ENCODE assay signal across 23 mouse cellular contexts in the genomic region with DNA sequence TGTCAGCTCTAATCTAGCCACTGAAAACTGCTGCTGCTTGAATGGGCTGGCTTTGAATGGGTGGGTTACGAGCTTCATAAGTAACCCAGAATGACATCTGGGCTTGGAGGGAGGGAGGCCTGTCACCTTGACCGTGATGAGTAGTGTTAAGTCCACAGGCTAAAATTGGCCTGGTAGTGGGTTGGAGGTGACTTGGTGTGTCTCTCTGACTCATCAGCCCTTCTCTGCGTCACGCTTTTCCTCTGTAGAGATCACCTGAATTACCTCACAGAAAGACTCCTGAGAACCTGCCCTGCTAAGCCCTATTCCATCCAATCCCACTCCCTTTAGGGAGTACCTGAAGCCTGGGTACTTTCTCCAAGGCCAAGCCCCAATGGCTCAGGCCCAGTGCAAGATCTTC. TPM values are rescaled to one million over a fixed set of nuclear protein-coding genes. Genes with fewer than 3 reads are reported as not detected.
A peak's percentile ranks its signal among the peaks of the same experiment; 100 is the strongest.
DNase-seq lines count a peak whose midpoint lies in the region; ATAC-seq and TF ChIP-seq lines count a peak whose summit lies in the region.
"Had no signal": no experiment of that assay in that cellular context is flagged by ENCODE, and none has a peak within 500 bp of the region (broad histone marks: within the 10 kb centered on the region; RNA-seq: fewer than 3 reads in every experiment).

No protein-coding gene starts in this region.

- no peaks in the 10 kb centered on the region for H3K9me3 ChIP-seq in stomach, postnatal 0 days (ENCODE audit: control insufficient read depth, low read length)
- H3K9me3 ChIP-seq: embryonic facial prominence, embryonic 13.5 days; embryonic facial prominence, embryonic 15.5 days; forebrain, embryonic 10.5 days; forebrain, embryonic 12.5 days had no signal

- H3K4me3 ChIP-seq in stomach, postnatal 0 days (ENCODE audit: low read depth, low read length), result no peak overlapping the region
- H3K4me3 ChIP-seq: embryonic facial prominence, embryonic 13.5 days; embryonic facial prominence, embryonic 15.5 days; erythroblast, embryonic 14.5 days; forebrain, embryonic 10.5 days; forebrain, embryonic 12.5 days had no signal

- H3K36me3 ChIP-seq in stomach, postnatal 0 days (ENCODE audit: control insufficient read depth, insufficient read depth, low read length), result no peaks in the 10 kb centered on the region
- H3K36me3 ChIP-seq: embryonic facial prominence, embryonic 13.5 days; embryonic facial prominence, embryonic 15.5 days; forebrain, embryonic 10.5 days; forebrain, embryonic 12.5 days had no signal

- ATAC-seq in stomach, postnatal 0 days (ENCODE audit: low FRiP score, low TSS enrichment), result no peak
- ATAC-seq in cerebellum, adult (ENCODE audit: insufficient number of reproducible peaks, low FRiP score, low TSS enrichment), result no peak
- ATAC-seq: forebrain, embryonic 14.5 days; forebrain, embryonic 16.5 days had no signal

- peak; percentile 60 for DNase-seq in adrenal gland, adult 2 months
- no peak for DNase-seq in adrenal gland, postnatal 25 days
- peak; percentile 6 for DNase-seq in adrenal gland, postnatal 10 days
- DNase-seq in adrenal gland, adult 18-20 months (ENCODE audit: low spot score in 2 of 2), result no peak
- DNase-seq in adrenal gland, postnatal 36 days, result peak; percentile 20 to 30
- no peak for DNase-seq in stomach, postnatal 0 days (ENCODE audit: low spot score)
- DNase-seq: cerebellum, adult 11 months; cerebellum, adult 18-20 months; cerebellum, adult 8-10 months; cerebellum, adult 9-11 months; cerebellum, postnatal 14 days; cerebellum, postnatal 36 days; embryo, embryonic 11 days had no signal

- H3K4me1 ChIP-seq in stomach, postnatal 0 days (replicated peaks; ENCODE audit: control insufficient read depth, insufficient read depth), result no peaks in the 10 kb centered on the region

- TF ChIP-seq EP300 in stomach, postnatal 0 days (optimal IDR thresholded peaks at IDR 0.05), result no peak

- H3K27ac ChIP-seq in stomach, postnatal 0 days (replicated peaks), result 0 out of 2 replicates have a peak overlapping the region, but pooled peaks have one; percentile 18
- H3K27ac ChIP-seq: embryonic facial prominence, embryonic 13.5 days; embryonic facial prominence, embryonic 15.5 days; forebrain, embryonic 10.5 days; forebrain, embryonic 12.5 days had no signal

- 77% methylated on average over 4 of the region's 4 CpGs for WGBS in stomach, postnatal 0 days

- no peak overlapping the region for H3K9ac ChIP-seq in stomach, postnatal 0 days (ENCODE audit: low read length)
- H3K9ac ChIP-seq: embryonic facial prominence, embryonic 13.5 days; embryonic facial prominence, embryonic 15.5 days; forebrain, embryonic 12.5 days had no signal

- no peaks in the 10 kb centered on the region for H3K27me3 ChIP-seq in stomach, postnatal 0 days (ENCODE audit: control insufficient read depth, insufficient read depth, low read length)
- H3K27me3 ChIP-seq: embryonic facial prominence, embryonic 13.5 days; embryonic facial prominence, embryonic 15.5 days; forebrain, embryonic 12.5 days had no signal

- TF ChIP-seq CTCF in stomach, postnatal 0 days (IDR thresholded peaks at IDR 0.05; ENCODE audit: low read depth), result no peak

- H3K4me2 ChIP-seq in stomach, postnatal 0 days (replicated peaks; ENCODE audit: low read depth), result no peak overlapping the region
- H3K4me2 ChIP-seq: embryonic facial prominence, embryonic 13.5 days; embryonic facial prominence, embryonic 15.5 days; forebrain, embryonic 12.5 days had no signal

RNA-seq across cellular contexts. Expression of a gene that starts 12.0 kb away (rescaled TPM):
- total RNA-seq in adrenal gland, adult 2 months (2021), result under 1 TPM; 0.14 to 0.20 TPM
- polyA plus RNA-seq in adrenal gland, adult 2 months (2012; rRNA removed), result 0.10 and 0.37 TPM in 2 replicates
- 0.33 TPM in 1 of 2 replicates, not detected in the other for total RNA-seq in adrenal gland, postnatal 25 days (2021)
- under 1 TPM in 1 of 2 experiments, not detected in 1; 0.12 TPM for total RNA-seq in adrenal gland, postnatal 10 days (2021)
- total RNA-seq in adrenal gland, adult 18-20 months (2021), result under 1 TPM; 0.23 to 0.35 TPM
- under 1 TPM; 0.10 to 0.30 TPM for total RNA-seq in adrenal gland, postnatal 36 days (2021)
- polyA plus RNA-seq in stomach, postnatal 0 days (2015; fragmentation: Nextera tagmentation; extraction: Ambion mirVana), result 71.2 and 75.3 TPM in 2 replicates
- total RNA-seq: common myeloid progenitor, adult 5-6 weeks; MEL had no signal
- polyA plus RNA-seq: erythroblast, embryonic 14.5 days; forebrain, embryonic 14.5 days; forebrain, embryonic 16.5 days had no signal

Comparison
In these comparisons a context has a peak if more than half of its experiments do, and no peak if none do; other contexts are left out.
1. DNase-seq: peak in adrenal gland, adult 2 months (single experiment), adrenal gland, postnatal 10 days (single experiment) and adrenal gland, postnatal 36 days (2 of 2); none in adrenal gland, postnatal 25 days (single experiment), adrenal gland, adult 18-20 months (0 of 2) and stomach, postnatal 0 days (single experiment).